Mouse (Mus musculus) brain, embryonic 14.5 days (tissue): ENCODE data around the gene Arhgap9. TPM values are rescaled to one million over a fixed set of nuclear protein-coding genes. Genes with fewer than 3 reads are reported as not detected.
A peak's percentile ranks its signal among the peaks of the same experiment; 100 is the strongest.

Source experiments
- DNase-seq: peaks from one replicate; pipeline ENCODE4 v3.0.0-alpha.2; 2011; ENCODE audit warnings: low read depth
- CTCF ChIP-seq: fragments of 200-500 bp; IDR thresholded peaks from 2 replicates; pipeline ENCODE4 v1.5.1; 2012; ENCODE audit warnings: inconsistent platforms, mild to moderate bottlenecking, moderate library complexity, borderline replicate concordance; ENCODE audit not compliant: insufficient read depth, insufficient read length; ENCODE audit errors: extremely low read depth
- POLR2A ChIP-seq: fragments of 200-500 bp; IDR thresholded peaks from 2 replicates; pipeline ENCODE4 v1.6.1; 2012; ENCODE audit warnings: mild to moderate bottlenecking, inconsistent platforms, borderline replicate concordance; ENCODE audit not compliant: poor library complexity, insufficient read depth, insufficient read length, severe bottlenecking; ENCODE audit errors: extremely low read depth
- polyA plus RNA-seq: library from polyadenylated mRNA; depleted of rRNA; stranded (reverse); fragments of >200 nt; gene quantifications from 2 replicates; pipeline ENCODE4 v1.2.3, GENCODE M21; 2012

Arhgap9 gene
- polyA plus RNA-seq, 1 experiment = 0.49 TPM

DNA sequence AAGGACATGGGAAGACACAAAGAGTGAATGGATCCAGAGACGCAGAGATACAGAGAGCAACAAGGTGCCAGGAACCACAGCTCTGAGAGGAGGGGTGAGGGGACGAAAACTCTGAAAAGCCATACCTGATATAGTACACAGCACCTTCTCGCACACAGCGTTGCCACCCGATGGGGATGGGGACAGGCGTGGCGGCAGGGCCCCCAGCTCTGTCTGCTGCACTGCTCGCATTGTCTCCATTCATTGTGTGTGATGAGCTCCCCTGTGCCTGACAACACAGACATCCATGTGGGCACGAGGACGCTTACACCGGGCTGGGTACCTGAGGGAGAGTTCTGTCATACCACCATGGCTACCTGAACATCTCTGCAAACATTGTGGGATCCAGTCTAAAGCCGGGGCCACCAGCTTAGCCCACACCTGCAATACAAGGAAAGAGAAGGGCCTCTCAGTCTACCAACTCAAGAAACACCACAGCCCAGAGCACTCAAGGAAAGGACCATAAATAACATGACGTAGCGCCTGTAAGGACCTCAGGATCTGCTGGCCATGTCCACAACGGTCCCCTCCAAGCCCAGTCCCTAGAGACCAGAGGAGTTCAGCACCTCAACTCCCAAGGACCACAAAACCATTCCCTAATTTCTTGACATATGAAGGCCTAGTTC lies 34.4 kb upstream of the Arhgap9 start:
- TF ChIP-seq CTCF = no peak
- no peak for TF ChIP-seq POLR2A
- DNase-seq = no peak

DNA sequence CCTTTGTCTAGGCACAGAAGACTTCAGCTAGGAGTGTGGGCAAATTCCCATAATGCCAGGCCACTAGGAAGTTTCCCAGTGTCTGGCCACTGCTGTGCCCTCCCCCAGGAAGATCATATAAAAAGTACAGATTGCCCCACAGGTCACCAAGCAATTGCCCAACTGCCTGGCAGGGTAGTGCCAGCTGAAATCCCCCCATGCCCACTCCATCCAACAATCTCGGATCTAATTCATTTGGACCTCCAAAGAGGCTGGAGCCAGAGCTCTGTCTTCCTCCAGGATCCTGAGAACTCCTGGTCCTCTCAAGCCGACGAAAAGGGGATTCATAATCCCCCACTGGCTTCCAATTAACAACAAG lies 33.8 kb upstream of the Arhgap9 start:
- TF ChIP-seq CTCF (no peak), POLR2A (no peak)
- no peak for DNase-seq

DNA sequence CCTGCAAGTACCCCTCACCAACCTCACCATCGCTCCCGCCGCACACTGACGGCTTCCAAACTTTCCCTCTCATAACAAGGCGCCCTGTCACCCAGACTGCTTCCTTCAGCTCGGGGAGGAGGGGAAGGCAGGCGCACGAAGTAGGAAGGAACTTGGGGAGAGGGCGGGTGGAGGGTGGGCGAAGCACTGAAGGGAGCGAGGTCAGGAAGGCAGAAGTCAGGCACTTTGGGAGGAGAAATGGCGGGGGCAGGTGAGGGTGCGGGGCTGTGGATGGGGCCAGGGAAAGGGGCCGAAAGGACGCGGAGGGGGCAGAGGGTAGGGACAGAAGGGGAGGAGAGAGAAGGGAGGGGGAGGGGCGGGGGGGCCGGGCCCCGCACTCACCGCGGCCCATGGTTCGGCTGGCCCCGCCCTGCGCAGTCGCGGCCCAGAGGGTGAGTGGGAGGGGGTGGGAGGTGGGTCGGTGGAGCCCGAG lies 33.4 kb upstream of the Arhgap9 start:
- peak; percentile 78 for DNase-seq
- TF ChIP-seq POLR2A (no peak), CTCF (no peak)

DNA sequence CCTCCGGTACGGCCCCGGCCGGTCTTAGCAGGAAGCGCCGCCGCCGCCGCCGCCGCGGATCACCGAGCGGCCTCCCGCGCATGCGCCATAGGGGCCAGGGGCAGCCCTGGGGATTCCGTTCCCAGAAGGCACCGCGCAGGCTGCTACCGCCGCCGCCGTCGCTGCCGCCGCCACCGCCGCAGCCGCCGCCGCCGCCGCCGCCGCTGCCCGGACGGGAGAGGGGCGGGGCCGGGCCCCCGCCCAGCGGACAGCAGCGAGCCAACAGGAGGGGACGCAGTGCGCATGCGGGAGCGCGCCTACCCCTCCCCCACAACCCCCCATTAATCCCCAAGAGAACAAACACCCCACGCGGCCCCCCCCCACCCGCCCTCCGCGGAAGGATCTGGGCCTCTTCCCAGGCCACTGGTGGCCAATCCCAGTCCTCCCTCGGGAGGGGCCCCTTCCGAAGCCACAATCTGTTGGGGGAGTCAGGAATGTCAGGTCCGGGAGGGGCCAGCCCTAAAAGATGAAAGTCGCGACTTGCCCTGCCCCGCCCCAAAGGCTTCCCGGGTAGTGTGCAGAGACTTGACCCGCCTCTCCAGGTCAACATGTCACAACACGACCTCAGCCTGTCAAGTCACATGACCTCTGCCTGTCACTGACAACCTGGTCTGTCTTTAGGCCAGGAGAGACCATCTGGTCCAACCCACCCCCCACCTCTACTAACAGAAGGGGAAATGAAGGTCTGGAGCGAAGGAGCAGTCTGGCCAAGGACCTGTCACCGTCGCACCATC lies 32.8 kb upstream of the Arhgap9 start, which contains the start of gene Mbd6:
TSS of gene Mbd6 (minus strand) at position 219 of the 773 bp plus-strand sequence.
- TF ChIP-seq CTCF (no peak), POLR2A (peak; percentile 72; the same call in 1 of the 2 replicates)
- DNase-seq = peak; percentile 91

DNA sequence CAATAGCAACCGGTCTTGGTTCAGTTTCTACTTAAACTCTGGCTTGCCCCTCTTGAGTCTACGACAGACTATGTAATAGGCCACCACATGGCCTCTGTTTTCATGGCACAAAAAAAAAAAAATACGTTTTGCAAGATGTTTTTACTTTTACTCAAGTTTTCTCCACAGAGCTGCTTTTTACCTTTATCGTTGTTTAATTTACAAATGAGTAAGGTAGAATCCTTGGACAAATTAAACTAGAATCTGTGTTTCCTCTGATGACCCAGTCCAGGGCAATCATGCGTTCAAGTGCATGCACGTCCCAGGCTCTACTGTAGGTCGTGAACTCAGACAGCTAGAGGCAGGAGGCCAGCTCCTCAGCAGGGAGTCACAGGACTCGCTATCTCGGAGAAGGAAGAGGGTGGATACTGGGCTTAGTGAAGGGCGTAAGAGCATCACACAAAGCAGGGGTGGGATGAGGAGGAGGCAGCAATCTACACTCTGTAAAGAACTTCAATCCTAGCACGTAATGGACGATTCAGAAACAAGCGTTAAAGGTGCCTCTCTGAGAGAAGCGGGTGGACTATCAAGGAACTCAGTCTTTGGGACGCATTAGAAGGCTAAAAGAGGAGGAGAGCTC lies 32.1 kb upstream of the Arhgap9 start:
- TF ChIP-seq POLR2A (no peak), CTCF (no peak)
- DNase-seq = peak; percentile 70

DNA sequence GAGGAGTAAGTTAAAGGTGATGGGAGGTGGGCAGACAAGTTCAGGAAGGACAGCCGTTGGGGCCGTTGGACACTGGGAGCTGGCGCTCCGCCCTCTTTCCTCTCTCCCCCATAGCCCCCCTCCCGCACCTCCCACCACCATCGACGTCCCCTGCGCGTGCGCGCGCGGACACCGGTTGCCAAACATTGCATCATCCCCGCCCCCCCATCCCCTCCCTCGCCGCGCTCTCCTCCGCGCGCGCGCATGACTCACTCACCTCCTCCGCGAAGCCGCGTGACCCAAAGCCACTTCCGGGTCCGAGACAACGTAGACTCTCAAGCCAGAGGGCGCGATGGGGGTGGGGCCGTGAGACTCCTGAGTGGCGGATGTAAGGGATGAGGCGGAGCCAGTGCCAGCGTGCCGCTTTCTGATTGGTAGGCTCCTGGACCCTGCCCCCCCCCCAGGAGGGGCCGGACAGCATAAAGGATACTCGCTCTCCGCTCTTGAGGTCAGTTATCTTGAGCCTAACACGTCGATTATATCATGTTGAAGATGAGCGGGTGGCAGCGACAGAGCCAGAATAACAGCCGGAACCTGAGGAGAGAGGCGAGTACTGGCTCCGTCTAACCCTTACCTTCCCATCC lies 31.3 kb upstream of the Arhgap9 start:
- TF ChIP-seq CTCF (no peak), POLR2A (peak; percentile 47; the same call in 1 of the 2 replicates)
- peak; percentile 100 for DNase-seq

DNA sequence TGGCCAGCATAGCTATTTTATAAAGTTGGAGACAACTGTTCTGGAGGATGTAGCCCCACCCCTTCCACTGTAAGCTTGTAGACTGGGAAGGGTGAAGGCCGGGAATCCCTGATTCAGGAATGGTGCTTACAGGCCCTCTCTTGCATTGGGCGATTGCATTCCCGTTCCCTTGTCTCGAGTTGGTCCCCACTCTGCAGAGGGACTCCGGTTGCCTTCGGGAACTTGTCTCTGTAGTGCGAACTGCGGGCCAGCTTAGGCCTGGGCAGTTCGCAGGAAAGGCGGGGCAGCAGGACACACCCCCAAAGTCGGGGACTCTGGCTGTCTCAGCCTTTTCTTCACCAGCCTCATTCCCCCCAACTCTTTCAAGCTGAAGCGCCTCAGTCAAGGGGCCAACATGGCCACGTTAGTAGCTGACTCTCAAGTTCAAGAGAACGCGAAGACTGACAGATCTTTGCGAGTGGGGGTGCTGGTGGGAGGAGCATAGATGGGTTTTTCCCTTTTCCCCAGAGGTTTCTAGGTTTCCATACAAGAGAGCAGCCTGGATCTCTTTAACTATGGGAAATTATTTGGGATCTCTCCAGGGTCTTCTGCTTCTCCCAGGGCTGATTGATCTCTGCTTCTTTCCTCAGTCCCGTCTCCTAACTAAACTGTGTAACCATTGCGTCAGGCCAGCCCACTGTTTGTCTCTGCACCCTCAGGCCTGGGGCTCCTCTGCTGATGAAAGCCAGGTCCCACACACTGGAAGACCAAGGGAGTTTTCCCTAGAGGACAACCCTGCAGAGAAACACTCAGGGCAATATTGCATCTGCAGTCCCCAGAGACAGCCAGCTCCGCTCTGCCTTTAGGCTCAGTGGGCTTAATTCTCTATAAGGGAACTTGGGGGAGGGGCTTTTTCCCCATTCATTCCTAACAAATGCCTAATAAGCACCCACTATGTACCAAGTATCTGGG lies 30.6 kb upstream of the Arhgap9 start:
- no peak for TF ChIP-seq POLR2A
- TF ChIP-seq CTCF = no peak
- peak; percentile 19 for DNase-seq

DNA sequence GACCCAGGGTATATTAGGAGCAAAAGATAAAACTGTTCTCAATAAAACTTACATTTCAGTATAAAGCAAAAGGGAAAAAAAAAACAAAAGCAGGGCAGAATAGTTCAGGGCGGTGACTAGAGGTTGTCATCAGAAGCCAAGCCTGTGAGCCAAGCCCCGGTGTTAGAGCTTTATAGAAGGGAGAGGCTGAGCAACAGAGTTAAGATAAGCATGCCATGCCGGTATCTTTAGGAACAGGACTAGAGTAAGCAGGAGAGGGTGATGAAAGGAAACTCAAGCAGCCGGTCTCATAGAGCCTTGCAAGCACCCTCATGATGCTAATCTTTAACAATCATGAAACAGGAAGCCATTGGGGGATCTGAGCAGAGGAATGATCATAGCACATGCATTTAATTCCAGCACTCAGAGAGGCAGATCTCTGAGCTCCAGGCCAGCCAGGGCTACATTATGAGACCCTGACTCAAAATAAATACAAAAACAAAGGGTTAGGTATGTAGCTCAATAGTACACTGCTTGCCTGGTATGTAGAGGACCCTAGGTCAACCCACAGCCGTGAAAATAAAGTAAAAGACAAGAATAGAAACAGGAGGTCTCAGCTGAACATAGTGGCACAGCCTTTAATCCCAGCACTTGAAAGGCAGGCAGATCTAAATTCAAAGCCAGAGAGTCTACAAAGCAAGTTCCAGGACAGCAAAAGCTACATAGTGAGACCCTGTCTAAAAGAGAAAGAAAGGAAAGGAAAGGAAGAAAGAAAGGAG lies 29.7 kb upstream of the Arhgap9 start:
- no peak for TF ChIP-seq POLR2A
- no peak for TF ChIP-seq CTCF
- no peak for DNase-seq

DNA sequence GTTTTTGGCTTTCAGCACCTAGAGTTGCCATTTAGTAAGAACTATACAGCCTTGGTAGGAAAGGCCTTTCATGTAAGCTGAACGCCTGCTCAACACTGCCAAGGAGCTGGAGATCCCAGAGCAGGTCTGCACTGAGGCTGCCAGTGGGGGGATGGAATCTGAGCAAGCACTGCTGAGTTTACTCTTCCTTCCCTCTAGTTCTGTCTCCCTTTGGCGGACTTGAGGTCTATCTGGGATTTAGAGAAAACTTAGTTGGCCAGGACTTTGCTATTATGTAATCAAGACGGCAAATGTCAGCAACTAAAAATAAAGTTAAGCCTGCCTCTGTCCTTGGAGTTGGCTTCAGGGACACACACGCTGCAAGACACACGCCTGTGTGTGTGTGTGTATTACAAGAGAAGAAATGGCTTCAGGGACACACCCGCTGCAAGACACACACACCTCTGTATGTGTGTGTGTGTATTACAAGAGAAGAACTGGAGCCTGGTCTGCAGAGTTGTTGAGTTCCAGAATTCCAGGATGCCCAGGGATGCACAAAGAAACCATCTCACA lies 28.7 kb upstream of the Arhgap9 start:
- DNase-seq = no peak
- TF ChIP-seq CTCF = no peak
- TF ChIP-seq POLR2A = no peak

DNA sequence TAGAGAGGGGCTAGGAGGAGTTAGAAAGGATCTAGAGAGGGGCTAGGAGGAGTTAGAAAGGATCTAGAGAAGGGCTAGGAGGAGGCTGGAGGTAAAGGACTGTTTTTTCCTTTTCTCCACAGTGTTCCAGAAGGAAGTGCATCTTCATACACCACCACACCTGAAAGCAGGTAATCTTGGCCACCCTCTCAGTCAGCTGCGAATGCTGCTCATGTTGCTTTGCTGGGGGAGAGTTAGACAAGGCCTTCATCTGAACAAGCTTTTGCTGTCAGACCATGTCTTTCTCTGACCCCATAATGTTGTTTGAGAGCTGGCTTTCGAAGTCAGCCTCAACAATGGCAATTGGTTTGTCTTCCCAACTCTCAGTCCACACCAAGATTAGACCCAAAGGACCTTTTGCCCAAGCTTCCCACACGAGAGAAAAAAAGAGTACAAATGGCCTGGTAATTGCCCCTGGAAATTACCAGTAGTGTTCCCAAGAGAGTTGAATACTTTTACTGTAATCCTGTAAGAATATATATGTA lies 28.1 kb upstream of the Arhgap9 start:
- no peak for TF ChIP-seq CTCF
- TF ChIP-seq POLR2A = no peak
- no peak for DNase-seq
